In genomic region chr5:106995886-106996538, GRCm38 (mm10) we compare ENCODE assay signal across 9 mouse cellular contexts. TPM values are rescaled to one million over a fixed set of nuclear protein-coding genes. Genes with fewer than 3 reads are reported as not detected.
A peak's percentile ranks its signal among the peaks of the same experiment; 100 is the strongest.
DNase-seq lines count a peak whose midpoint lies in the region; ATAC-seq and TF ChIP-seq lines count a peak whose summit lies in the region.
"Had no signal": no experiment of that assay in that cellular context is flagged by ENCODE, and none has a peak within 500 bp of the region (broad histone marks: within the 10 kb centered on the region; RNA-seq: fewer than 3 reads in every experiment).

No protein-coding gene starts in this region.

- H3K9me3 ChIP-seq in limb, embryonic 10.5 days (replicated peaks): no peaks in the 10 kb centered on the region
- H3K9me3 ChIP-seq in midbrain, postnatal 0 days (ENCODE audit: low read length): no peaks in the 10 kb centered on the region
- H3K9me3 ChIP-seq: liver, embryonic 13.5 days had no signal

- H3K27ac ChIP-seq in spleen, adult 2 months (ENCODE audit: insufficient read depth, low read length): no peak overlapping the region
- H3K27ac ChIP-seq in limb, embryonic 10.5 days: peak overlapping the region; percentile 77
- H3K27ac ChIP-seq in midbrain, postnatal 0 days (ENCODE audit: low read depth, low read length): no peak overlapping the region
- H3K27ac ChIP-seq: liver, embryonic 13.5 days had no signal

- H3K27me3 ChIP-seq in spleen, adult 2 months (ENCODE audit: control insufficient read depth, insufficient read depth, low read length): no peaks in the 10 kb centered on the region
- 0 out of 2 replicates have a peak, but pooled peaks cover 3% of the 10 kb centered on the region for H3K27me3 ChIP-seq in limb, embryonic 10.5 days (ENCODE audit: low read depth, poor library complexity, severe bottlenecking)
- no peaks in the 10 kb centered on the region for H3K27me3 ChIP-seq in midbrain, postnatal 0 days (ENCODE audit: insufficient read depth, low read length)
- H3K27me3 ChIP-seq: liver, embryonic 13.5 days had no signal

- H3K9ac ChIP-seq in midbrain, postnatal 0 days (replicated peaks; ENCODE audit: low read length, poor library complexity, severe bottlenecking): no peak overlapping the region
- H3K9ac ChIP-seq: liver, embryonic 13.5 days had no signal

- ATAC-seq in midbrain, postnatal 0 days (ENCODE audit: low FRiP score): peak; percentile 65; the same call in 1 of the 2 replicates

- H3K4me3 ChIP-seq in spleen, adult 2 months (ENCODE audit: extremely low read depth, insufficient read depth, insufficient read length): no peak overlapping the region
- H3K4me3 ChIP-seq in limb, embryonic 10.5 days: no peak overlapping the region
- H3K4me3 ChIP-seq in midbrain, postnatal 0 days (ENCODE audit: low read depth, low read length): no peak overlapping the region
- H3K4me3 ChIP-seq: liver, embryonic 13.5 days had no signal

- no peaks in the 10 kb centered on the region for H3K36me3 ChIP-seq in spleen, adult 2 months (ENCODE audit: control insufficient read depth, insufficient read depth, low read length)
- no peaks in the 10 kb centered on the region for H3K36me3 ChIP-seq in limb, embryonic 10.5 days
- H3K36me3 ChIP-seq in midbrain, postnatal 0 days (ENCODE audit: insufficient read depth, low read length): no peaks in the 10 kb centered on the region
- H3K36me3 ChIP-seq: liver, embryonic 13.5 days had no signal

- 43% methylated on average over 5 of the region's 5 CpGs for WGBS in spleen, adult 2 months
- WGBS in limb, embryonic 10.5 days: 45% methylated on average over 5 of the region's 5 CpGs
- WGBS in midbrain, postnatal 0 days: 55% methylated on average over 5 of the region's 5 CpGs

- no peaks in the 10 kb centered on the region for H3K4me1 ChIP-seq in spleen, adult 2 months (ENCODE audit: control insufficient read depth, insufficient read depth, insufficient read length)
- peaks cover 34% of the 10 kb centered on the region for H3K4me1 ChIP-seq in limb, embryonic 10.5 days
- H3K4me1 ChIP-seq in midbrain, postnatal 0 days (ENCODE audit: insufficient read depth, low read length): no peaks in the 10 kb centered on the region

- TF ChIP-seq POLR2A in spleen, adult 2 months (IDR thresholded peaks at IDR 0.05; ENCODE audit: low read depth, low read length): no peak

- DNase-seq in spleen, adult 2 months (ENCODE audit: low read depth in 1 of 2, low spot score in 2 of 2): no peak
- DNase-seq in spleen, postnatal 10 days (ENCODE audit: low spot score in 2 of 2): no peak
- peak; percentile 38 to 60 for DNase-seq in cerebellum, postnatal 36 days
- DNase-seq in heart, adult 11 months: peak; percentile 97
- peak; percentile 60 for DNase-seq in kidney, adult 11 months
- DNase-seq in limb, embryonic 10.5 days (ENCODE audit: low spot score): peak; percentile 64
- peak; percentile 85 for DNase-seq in midbrain, postnatal 0 days (ENCODE audit: low spot score)
- DNase-seq in B cell, adult 2 months: no peak
- DNase-seq: liver, embryonic 13.5 days had no signal

- no peak overlapping the region for H3K4me2 ChIP-seq in midbrain, postnatal 0 days (ENCODE audit: low read depth, low read length, poor library complexity, severe bottlenecking)
- H3K4me2 ChIP-seq: liver, embryonic 13.5 days had no signal

- TF ChIP-seq CTCF in spleen, adult 2 months (IDR thresholded peaks at IDR 0.05; ENCODE audit: extremely low read depth, insufficient read depth, insufficient read length, insufficient replicate concordance): peak; percentile 12; the same call in 1 of the 2 replicates
- peak; percentile 86 for TF ChIP-seq CTCF in midbrain, postnatal 0 days (IDR thresholded peaks at IDR 0.05)

RNA-seq across cellular contexts. Expression of gene Cdc7, which starts 31.9 kb away (rescaled TPM):
- polyA plus RNA-seq in spleen, adult 2 months (2012; rRNA removed): 6.8 and 6.9 TPM in 2 replicates
- polyA plus RNA-seq in limb, embryonic 10.5 days (2016; fragmentation: Nextera tagmentation; extraction: Ambion mirVana): 58.5 and 67.8 TPM in 2 replicates
- total RNA-seq in midbrain, postnatal 0 days (2014; rRNA removed): 25.0 and 27.8 TPM in 2 replicates
- polyA plus RNA-seq in midbrain, postnatal 0 days (2015; fragmentation: Nextera tagmentation; extraction: Ambion mirVana): 24.7 and 27.3 TPM in 2 replicates

Comparison
In these comparisons a context has a peak if more than half of its experiments do, and no peak if none do; other contexts are left out.
1. DNase-seq: peak in cerebellum, postnatal 36 days (2 of 2), heart, adult 11 months (single experiment), kidney, adult 11 months (single experiment), limb, embryonic 10.5 days (single experiment) and midbrain, postnatal 0 days (single experiment); none in spleen, adult 2 months (0 of 2), spleen, postnatal 10 days (0 of 2) and B cell, adult 2 months (0 of 2).